Mouse (Mus musculus): ENCODE data around the gene Atad1.

The Atad1 gene

DNA sequence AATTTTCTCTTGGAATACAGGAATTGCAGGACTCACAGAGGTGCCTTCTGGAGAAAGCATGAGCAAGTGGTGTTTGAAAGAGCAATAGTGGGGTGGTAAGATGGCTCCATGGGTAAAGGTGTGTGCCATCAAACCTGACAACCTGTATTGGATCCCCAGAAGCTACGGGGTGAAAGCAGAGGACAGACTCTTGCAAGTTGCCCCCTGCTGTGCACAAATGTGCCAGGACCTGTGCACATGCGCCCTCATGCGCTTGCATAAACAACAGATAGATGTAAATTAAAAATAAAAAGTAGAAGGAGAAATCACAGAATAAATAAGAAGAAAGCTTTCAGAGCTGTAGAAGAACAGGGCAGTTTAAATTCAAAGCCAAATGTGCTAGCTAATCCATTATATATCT, 13.8 kb upstream of the Atad1 start:
- intact Hi-C loops (cut with DNase I): no loop called here

DNA sequence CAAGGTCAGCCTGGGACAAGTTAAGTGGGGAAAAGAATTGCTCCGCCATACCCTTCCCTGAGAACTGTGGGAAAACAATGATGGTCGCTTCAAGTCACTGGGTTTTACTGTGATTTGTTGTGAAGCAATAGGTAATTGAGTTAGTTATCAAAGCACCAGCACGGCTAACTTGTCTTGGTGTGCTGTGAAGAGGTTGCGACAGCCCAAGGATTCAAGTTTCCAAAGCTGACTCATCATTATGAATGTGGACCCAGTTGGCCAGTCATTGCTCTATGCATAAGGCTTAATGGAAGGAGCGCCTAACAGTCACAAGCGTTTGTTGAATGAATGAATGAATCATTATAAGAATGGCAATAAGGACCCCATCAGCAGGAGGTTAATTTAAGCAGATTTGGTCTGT, 12.8 kb upstream of the Atad1 start:
- intact Hi-C loops (cut with DNase I): no loop called here

GRCm38 (mm10) chr19:32749425-32749824, 9.8 kb upstream of the Atad1 start:
- intact Hi-C loops (cut with DNase I): no loop called here

- intact Hi-C loops (cut with DNase I): no loop called here
Observed at GRCm38 (mm10) chr19:32740641-32741345, 1.2 kb upstream of the Atad1 start.

DNA sequence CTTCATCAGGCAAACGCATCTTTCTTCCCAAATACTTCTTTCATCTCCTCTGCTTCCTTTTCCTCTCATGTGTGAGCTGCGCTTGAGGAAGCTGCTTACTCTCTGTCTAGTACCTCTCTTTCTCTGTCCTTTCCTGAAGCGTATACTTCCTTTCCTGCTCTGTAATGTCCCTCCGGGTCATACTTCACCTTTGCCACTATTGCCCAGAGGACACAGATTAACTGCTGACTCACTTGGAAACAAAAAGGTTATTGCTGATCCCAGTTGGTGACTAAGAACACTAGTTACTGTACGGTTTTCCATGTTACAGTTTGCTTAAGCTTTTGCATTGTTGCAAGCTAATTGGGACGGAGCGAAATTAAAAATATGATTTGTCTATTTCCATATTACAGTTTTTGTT, 1.7 kb downstream of the Atad1 start:
- intact Hi-C loops (cut with DNase I): no loop called here

DNA sequence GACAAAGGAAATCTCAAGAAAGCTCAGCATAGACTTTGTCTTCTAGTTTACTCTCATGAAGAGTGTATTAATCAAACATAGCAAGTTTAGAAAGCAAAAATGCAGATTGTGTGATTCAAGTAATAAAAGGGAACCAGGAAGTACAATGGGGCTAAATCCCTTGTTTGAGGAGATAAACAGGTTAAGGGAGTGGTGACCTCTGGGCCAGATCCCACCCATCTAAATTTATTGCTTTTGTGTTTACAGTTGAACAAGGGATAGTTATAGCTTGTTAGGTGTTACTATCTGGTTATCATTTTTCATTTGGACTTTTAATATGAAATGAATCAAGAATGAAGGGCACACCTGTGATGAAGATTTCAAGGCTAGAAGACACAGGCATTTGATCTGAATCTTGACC, 6.7 kb downstream of the Atad1 start:
- intact Hi-C loops (cut with DNase I): no loop called here

GRCm38 (mm10) chr19:32729785-32730184, 9.8 kb downstream of the Atad1 start:
- intact Hi-C loops (cut with DNase I): no loop called here

DNA sequence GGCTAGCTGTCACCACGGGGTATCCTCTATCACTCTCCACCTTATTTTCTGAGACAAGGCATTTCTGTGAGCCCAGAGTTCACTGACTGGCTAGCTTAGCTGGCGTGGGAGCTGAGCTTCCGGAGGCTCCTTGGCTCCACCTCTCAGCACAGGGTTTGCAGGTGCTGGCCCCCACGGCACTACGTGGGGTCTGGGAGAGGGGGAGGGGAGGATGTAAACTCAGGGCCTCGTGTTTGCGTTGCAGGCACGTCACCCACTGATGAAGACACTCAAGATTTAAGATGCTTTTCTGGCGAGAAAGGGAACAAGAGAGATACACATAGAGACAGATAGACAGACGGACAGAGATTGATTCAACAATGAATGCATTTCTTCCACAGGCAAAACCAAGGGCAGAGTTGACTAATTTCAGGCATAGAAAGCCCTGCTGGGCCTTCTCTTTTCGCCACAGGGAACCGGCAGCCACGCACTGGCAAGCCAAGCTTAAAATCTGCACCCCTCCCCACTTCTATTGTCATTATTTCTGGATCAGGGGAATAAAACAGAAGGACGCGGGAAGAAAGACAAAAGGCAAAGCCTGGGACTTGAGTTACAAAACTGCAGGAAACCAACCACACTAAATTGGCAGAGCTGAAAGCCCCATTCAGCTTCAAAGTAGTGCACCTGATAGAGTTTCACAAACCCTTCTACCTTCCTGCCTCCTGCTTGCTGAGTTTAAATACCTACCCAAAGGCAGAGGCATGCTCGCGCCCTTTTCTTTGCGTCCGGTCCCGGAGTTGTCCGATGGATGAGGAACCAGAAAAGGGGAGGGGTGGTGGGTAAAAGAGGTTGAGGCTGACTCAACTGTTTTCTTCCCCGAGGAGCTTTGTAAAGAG, 12.9 kb downstream of the Atad1 start:
- intact Hi-C loops (cut with DNase I): no loop called here

GRCm38 (mm10) chr19:32723817-32724216, 15.8 kb downstream of the Atad1 start:
- intact Hi-C loops (cut with DNase I): no loop called here

GRCm38 (mm10) chr19:32720319-32720718, 19.3 kb downstream of the Atad1 start:
- intact Hi-C loops (cut with DNase I): no loop called here

GRCm38 (mm10) chr19:32717590-32717989, 22.0 kb downstream of the Atad1 start:
- intact Hi-C loops (cut with DNase I): no loop called here

GRCm38 (mm10) chr19:32715681-32716080, 23.9 kb downstream of the Atad1 start:
- intact Hi-C loops (cut with DNase I): loop anchor here (2.0 kb wide), 1 partner anchor 511 kb away; no protein-coding TSS in a partner anchor

GRCm38 (mm10) chr19:32715201-32715600, 24.4 kb downstream of the Atad1 start:
- intact Hi-C loops (cut with DNase I): loop anchor here (2.0 kb wide), 1 partner anchor 512 kb away; no protein-coding TSS in a partner anchor

DNA sequence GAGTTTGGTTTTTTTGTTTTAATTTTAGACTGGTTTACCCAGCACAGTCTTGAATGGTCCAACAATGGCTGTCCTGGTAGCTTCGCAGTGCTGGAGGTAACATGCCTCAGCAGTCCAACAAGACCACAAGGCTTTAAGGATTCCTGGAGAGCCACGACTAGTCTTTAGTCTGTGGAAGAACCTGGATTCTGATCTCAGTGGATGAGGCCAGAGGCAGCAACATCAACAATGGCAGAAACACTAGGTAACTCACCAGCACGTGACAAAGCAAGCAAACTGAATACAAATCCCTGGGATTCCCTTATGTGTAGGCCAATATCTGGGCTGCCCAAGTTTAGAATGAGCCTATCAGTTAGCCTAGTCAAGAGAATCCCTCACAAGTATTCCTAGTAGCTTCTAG, 26.1 kb downstream of the Atad1 start:
- intact Hi-C loops (cut with DNase I): loop anchor here (5.0 kb wide), 1 partner anchor 44 kb away; the partner anchor contains the start of gene Pten

- intact Hi-C loops (cut with DNase I): loop anchor here (5.0 kb wide), 1 partner anchor 45 kb away; the partner anchor contains the start of gene Pten
Observed at GRCm38 (mm10) chr19:32712588-32713042, 27.0 kb downstream of the Atad1 start.

GRCm38 (mm10) chr19:32711761-32712541, 27.6 kb downstream of the Atad1 start:
- intact Hi-C loops (cut with DNase I): loop anchor here (5.0 kb wide), 1 partner anchor 45 kb away; the partner anchor contains the start of gene Pten

DNA sequence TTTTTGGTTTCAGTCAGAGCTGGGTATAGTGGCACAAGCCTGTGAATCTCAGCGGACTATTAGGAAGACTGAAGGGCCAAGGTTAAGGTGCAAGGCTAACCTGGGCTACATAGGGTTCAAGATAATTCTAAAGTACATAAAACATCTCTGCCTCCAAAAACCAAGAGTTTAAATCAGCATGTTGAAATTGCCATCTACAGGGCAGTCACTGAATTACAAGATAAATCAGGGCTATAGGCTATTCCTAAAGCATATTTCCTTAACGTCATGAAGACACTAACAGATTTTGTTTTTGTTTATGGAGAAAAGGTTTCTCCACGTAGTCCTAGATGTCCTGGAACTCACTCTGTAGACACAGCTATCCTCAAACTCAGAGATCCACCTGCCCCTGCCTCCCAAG, 29.3 kb downstream of the Atad1 start:
- intact Hi-C loops (cut with DNase I): loop anchor here (5.0 kb wide), 1 partner anchor 47 kb away; the partner anchor contains the start of gene Pten

DNA sequence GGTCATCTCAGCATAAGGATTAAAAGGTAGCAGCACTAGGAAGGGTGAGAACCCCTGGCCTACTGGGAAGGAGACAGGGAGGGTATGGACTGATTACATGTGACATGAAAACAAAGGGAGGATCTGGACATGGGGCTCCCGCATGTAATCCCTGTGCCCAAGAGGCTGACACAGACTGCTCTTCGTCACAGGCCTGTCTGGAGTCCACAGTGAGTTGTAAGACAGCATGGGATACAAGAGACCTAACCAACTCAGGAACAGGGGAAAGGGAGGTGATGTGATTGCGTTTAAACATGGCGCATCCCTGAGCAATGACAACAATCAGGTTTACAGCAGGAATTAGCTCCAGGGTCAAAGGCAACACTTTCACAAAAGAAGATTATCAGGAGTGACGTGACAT, 30.6 kb downstream of the Atad1 start:
- intact Hi-C loops (cut with DNase I): no loop called here

- intact Hi-C loops (cut with DNase I): no loop called here
Observed at GRCm38 (mm10) chr19:32702191-32702590, 37.4 kb downstream of the Atad1 start.

DNA sequence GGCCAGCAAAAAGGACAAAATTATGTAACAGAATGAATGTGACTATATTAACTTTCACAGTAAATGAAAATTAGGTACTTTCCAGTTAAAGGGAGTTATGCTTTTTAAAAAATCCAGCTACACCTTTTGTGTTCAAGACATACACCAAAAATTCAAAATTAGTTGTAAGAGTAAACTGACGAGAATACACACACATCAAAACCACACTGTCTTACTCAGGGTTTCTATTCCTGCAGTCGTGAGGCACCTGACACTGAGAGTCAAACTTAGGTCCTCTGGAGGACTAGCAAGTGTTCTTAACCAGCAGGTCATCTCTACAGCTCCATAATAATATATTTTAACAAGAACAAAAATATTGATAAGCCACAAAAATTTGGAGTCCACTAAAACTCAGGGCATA, 42.9 kb downstream of the Atad1 start:
- intact Hi-C loops (cut with DNase I): no loop called here

DNA sequence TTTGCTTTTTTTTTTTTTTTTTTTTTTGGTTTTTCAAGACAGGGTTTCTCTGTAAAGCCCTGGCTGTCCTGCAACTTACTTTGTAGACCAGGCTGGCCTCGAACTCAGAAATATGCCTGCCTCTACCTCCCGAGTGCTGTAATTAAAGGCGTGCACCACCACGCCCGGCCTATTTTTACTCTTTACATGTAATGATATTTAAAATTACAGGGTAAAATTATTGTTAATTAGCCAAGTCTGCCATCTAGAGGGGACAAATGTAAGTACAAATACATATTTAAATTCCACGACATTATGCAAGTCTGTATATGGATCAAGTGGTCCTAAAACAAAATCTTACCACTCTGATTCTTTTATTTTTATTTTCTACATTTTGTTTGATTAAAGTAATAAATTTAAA, 49.9 kb downstream of the Atad1 start:
- intact Hi-C loops (cut with DNase I): loop anchor here (5.0 kb wide), 2 partner anchors 187 to 717 kb away; no protein-coding TSS in a partner anchor
